Mouse (Mus musculus) hindbrain, embryonic 11.5 days (tissue): ENCODE data around the gene Helz. TPM values are rescaled to one million over a fixed set of nuclear protein-coding genes. Genes with fewer than 3 reads are reported as not detected.
A peak's percentile ranks its signal among the peaks of the same experiment; 100 is the strongest.

Experiments used
- ATAC-seq: fragments of 200-750 bp; cut with Nextera tagmentation; 2 replicates; pipeline ENCODE4 v1.8.0; 2017; ENCODE audit warnings: mild to moderate bottlenecking, moderate TSS enrichment, moderate library complexity; ENCODE audit not compliant: low FRiP score
- DNase-seq: peaks from one replicate; pipeline ENCODE4 v3.0.0-alpha.2; 2015; ENCODE audit warnings: low spot score
- H3K27ac ChIP-seq: fragments of 300-500 bp; sonication (generic); 2 replicates; pipeline ENCODE4 v1.5.1; 2014; ENCODE audit warnings: mild to moderate bottlenecking, low read depth, low read length
- H3K27me3 ChIP-seq: fragments of 300-500 bp; sonication (generic); 2 replicates; pipeline ENCODE4 v1.6.1; 2014; ENCODE audit warnings: mild to moderate bottlenecking, low read length, moderate library complexity, mixed read lengths; ENCODE audit not compliant: control insufficient read depth, insufficient read depth
- H3K36me3 ChIP-seq: fragments of 300-500 bp; sonication (generic); 2 replicates; pipeline ENCODE4 v1.6.1; 2014; ENCODE audit warnings: mild to moderate bottlenecking, low read length, moderate library complexity, mixed read lengths; ENCODE audit not compliant: control insufficient read depth, insufficient read depth
- H3K4me1 ChIP-seq: fragments of 300-500 bp; sonication (generic); replicated peaks from 2 replicates; pipeline ENCODE4 v1.6.1; 2014; ENCODE audit warnings: low read length, mixed read lengths; ENCODE audit not compliant: control insufficient read depth, insufficient read depth
- H3K4me2 ChIP-seq: fragments of 300-500 bp; sonication (generic); replicated peaks from 2 replicates; pipeline ENCODE4 v1.6.1; 2014; ENCODE audit warnings: mild to moderate bottlenecking, low read depth, low read length
- H3K4me3 ChIP-seq: fragments of 300-500 bp; sonication (generic); 2 replicates; pipeline ENCODE4 v1.5.1; 2014; ENCODE audit warnings: low read depth, low read length
- H3K9ac ChIP-seq: fragments of 300-500 bp; sonication (generic); 2 replicates; pipeline ENCODE4 v1.6.1; 2014; ENCODE audit warnings: low read depth, low read length
- H3K9me3 ChIP-seq: fragments of 300-500 bp; sonication (generic); 2 replicates; pipeline ENCODE4 v1.6.1; 2016; ENCODE audit warnings: low read length; ENCODE audit not compliant: control insufficient read depth
- WGBS: fragments of 180-500 bp; shearing (Covaris S2); extraction: QIAGEN DNeasy Blood & Tissue Kit; methylation state at CpG from one replicate; pipeline ENCODE4 v1.1.7; 2014; 5-methylcytosine and 5-hydroxymethylcytosine counted together
- polyA plus RNA-seq: library from polyadenylated mRNA; unstranded; fragments of >200 nt; fragmentation: Nextera tagmentation; extraction: Ambion mirVana; gene quantifications from 2 replicates; pipeline ENCODE4 v1.2.1, GENCODE M21; 2014

The Helz gene
- polyA plus RNA-seq, 1 experiment from 2014 or later = 22.6 TPM

GRCm38 (mm10) chr11:107571318-107571717, 23.6 kb downstream of the Helz start:
- H3K36me3 ChIP-seq = peaks cover 4% of the 10 kb centered on the region; the same call in 1 of the 2 replicates
- no peak overlapping the region for H3K4me3 ChIP-seq
- no peak overlapping the region for H3K4me2 ChIP-seq
- no peak for ATAC-seq
- no peak for DNase-seq
- no peak overlapping the region for H3K9ac ChIP-seq
- H3K27me3 ChIP-seq = no peaks in the 10 kb centered on the region
- H3K27ac ChIP-seq = no peak overlapping the region
- WGBS = 92% methylated on average over 2 of the region's 2 CpGs
- no peaks in the 10 kb centered on the region for H3K4me1 ChIP-seq
- H3K9me3 ChIP-seq = no peaks in the 10 kb centered on the region

DNA sequence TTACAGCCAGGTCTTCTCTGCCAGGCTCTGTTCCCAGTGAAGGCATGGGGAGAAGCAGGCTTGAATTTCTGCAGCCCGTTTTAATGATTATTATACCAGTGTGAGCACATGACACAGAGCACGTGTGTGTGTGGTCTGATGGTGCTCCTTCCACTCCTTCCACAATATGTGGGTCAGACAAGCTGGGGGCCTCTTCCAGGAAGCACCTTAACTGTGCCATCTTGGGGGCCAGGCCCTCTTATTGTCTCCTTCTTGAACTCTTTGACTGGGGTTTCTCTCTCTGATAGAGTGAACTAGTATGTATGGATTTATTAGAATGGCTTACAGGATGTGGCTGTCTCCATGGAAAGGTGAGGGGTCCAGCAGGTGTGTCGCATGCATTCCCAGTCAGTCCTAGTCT, 24.8 kb downstream of the Helz start:
- Histone ChIP-seq H3K9ac (no peak overlapping the region), H3K4me3 (no peak overlapping the region), H3K27ac (no peak overlapping the region), H3K9me3 (no peaks in the 10 kb centered on the region), H3K36me3 (peaks cover 4% of the 10 kb centered on the region; the same call in 1 of the 2 replicates), H3K4me2 (no peak overlapping the region), H3K4me1 (no peaks in the 10 kb centered on the region), H3K27me3 (no peaks in the 10 kb centered on the region)
- WGBS = 93% methylated on average over 3 of the region's 3 CpGs
- DNase-seq = no peak
- ATAC-seq = no peak

- 56% methylated on average over 11 of the region's 11 CpGs for WGBS
- H3K36me3 ChIP-seq = peaks cover 4% of the 10 kb centered on the region; the same call in 1 of the 2 replicates
- no peak for ATAC-seq
These were observed 25.4 kb downstream of the Helz start for GRCm38 (mm10) chr11:107573061-107573692.

DNA sequence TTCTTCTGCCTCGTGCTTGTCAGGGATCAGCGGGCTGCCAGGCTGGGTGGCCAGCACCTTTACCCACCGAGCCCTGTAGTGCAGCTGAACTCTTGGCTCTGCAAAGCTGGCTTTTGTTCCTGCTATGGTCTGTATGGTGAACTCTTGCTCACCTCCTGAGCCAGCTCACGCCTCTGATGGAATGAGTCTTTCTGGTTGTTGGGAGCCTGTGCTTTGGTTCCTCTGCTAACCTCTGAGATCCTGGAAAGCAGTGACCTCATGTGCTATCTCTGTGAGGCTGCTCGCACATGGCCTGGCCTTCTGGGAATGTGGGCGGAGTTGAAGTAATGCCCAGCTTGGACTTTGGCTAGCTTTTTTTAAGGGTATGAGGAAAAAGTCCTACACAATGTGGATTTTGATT, 26.1 kb downstream of the Helz start:
- Histone ChIP-seq H3K9me3 (no peaks in the 10 kb centered on the region), H3K27ac (no peak overlapping the region), H3K4me2 (no peak overlapping the region), H3K4me3 (no peak overlapping the region), H3K36me3 (peaks cover 4% of the 10 kb centered on the region; the same call in 1 of the 2 replicates), H3K27me3 (no peaks in the 10 kb centered on the region), H3K9ac (no peak overlapping the region), H3K4me1 (no peaks in the 10 kb centered on the region)
- DNase-seq = peak; percentile 3
- 61% methylated on average over 6 of the region's 6 CpGs for WGBS
- ATAC-seq = no peak

More at GRCm38 (mm10) chr11:107573061-107573692, 25.4 kb downstream of the Helz start:
- Histone ChIP-seq H3K27ac (no peak overlapping the region), H3K4me1 (no peaks in the 10 kb centered on the region), H3K4me3 (no peak overlapping the region), H3K9ac (no peak overlapping the region), H3K27me3 (no peaks in the 10 kb centered on the region), H3K4me2 (no peak overlapping the region), H3K9me3 (no peaks in the 10 kb centered on the region)
- peak; percentile 37 for DNase-seq

- Histone ChIP-seq H3K27me3 (no peaks in the 10 kb centered on the region), H3K4me1 (no peaks in the 10 kb centered on the region), H3K4me2 (no peak overlapping the region), H3K27ac (no peak overlapping the region), H3K36me3 (peaks cover 4% of the 10 kb centered on the region; the same call in 1 of the 2 replicates), H3K9ac (no peak overlapping the region), H3K9me3 (no peaks in the 10 kb centered on the region), H3K4me3 (no peak overlapping the region)
- DNase-seq = no peak
- no peak for ATAC-seq
- 96% methylated on average over 20 of the region's 20 CpGs for WGBS
These were observed 27.3 kb downstream of the Helz start for GRCm38 (mm10) chr11:107574811-107575705.

- Histone ChIP-seq H3K27ac (no peak overlapping the region), H3K9ac (no peak overlapping the region), H3K36me3 (peaks cover 4% of the 10 kb centered on the region; the same call in 1 of the 2 replicates), H3K4me1 (no peaks in the 10 kb centered on the region), H3K4me2 (no peak overlapping the region), H3K4me3 (no peak overlapping the region), H3K27me3 (no peaks in the 10 kb centered on the region), H3K9me3 (no peaks in the 10 kb centered on the region)
- ATAC-seq (no peak), DNase-seq (no peak)
- 85% methylated on average over 7 of the region's 7 CpGs for WGBS
These were observed 28.5 kb downstream of the Helz start for GRCm38 (mm10) chr11:107576186-107576585.

DNA sequence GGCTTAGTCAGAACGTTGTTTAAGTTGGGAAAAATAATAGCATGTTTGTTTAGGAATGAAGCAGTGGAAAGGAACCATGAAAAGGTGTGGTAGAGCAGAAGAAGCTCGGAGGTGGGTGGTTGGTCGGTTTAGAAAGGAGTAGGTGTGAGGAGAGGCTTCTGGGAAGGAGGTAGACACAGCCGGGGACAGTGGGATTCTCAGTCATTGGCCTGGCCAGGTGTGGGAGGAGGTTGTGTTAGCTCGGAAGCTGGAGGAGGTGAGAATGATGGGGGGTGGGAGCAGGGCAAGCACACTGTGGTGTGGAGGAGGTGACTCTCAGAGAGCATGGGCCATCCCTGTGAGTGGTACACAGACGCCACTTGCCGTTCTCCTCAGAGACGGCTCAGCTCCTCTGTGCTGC, 29.7 kb downstream of the Helz start:
- no peak overlapping the region for H3K27ac ChIP-seq
- no peak for ATAC-seq
- H3K36me3 ChIP-seq = peaks cover 4% of the 10 kb centered on the region; the same call in 1 of the 2 replicates
- H3K4me1 ChIP-seq = no peaks in the 10 kb centered on the region
- H3K27me3 ChIP-seq = no peaks in the 10 kb centered on the region
- no peaks in the 10 kb centered on the region for H3K9me3 ChIP-seq
- no peak overlapping the region for H3K4me2 ChIP-seq
- no peak for DNase-seq
- no peak overlapping the region for H3K4me3 ChIP-seq
- no peak overlapping the region for H3K9ac ChIP-seq
- WGBS = 77% methylated on average over 8 of the region's 8 CpGs

GRCm38 (mm10) chr11:107578226-107578625, 30.5 kb downstream of the Helz start:
- DNase-seq = no peak
- WGBS = 67% methylated on average over 7 of the region's 7 CpGs

More at GRCm38 (mm10) chr11:107578226-107578625, 30.5 kb downstream of the Helz start:
- Histone ChIP-seq H3K36me3 (peaks cover 4% of the 10 kb centered on the region; the same call in 1 of the 2 replicates), H3K27me3 (no peaks in the 10 kb centered on the region), H3K4me1 (no peaks in the 10 kb centered on the region), H3K9ac (no peak overlapping the region), H3K4me3 (no peak overlapping the region), H3K9me3 (no peaks in the 10 kb centered on the region), H3K4me2 (no peak overlapping the region), H3K27ac (no peak overlapping the region)
- ATAC-seq = no peak
